Mouse (Mus musculus) erythroblast, embryonic 14.5 days (primary cell): ENCODE data around the gene Ndufa3.

Source experiments
- GATA1 ChIP-seq: IDR thresholded peaks from 2 replicates; pipeline ENCODE4 v1.6.1; 2012; ENCODE audit warnings: low read length, inconsistent platforms, mixed read lengths
- TAL1 ChIP-seq: IDR thresholded peaks from 3 replicates; pipeline ENCODE4 v1.6.1; 2012; ENCODE audit warnings: low read length, inconsistent platforms, mixed read lengths

GRCm38 (mm10) chr7:3578196-3578595 lies 39.0 kb upstream of the Ndufa3 start:
- TF ChIP-seq GATA1 (no peak), TAL1 (no peak)
